Mouse (Mus musculus) CH12.LX (cell line): ENCODE data around the gene Olfr849. TPM values are rescaled to one million over a fixed set of nuclear protein-coding genes. Genes with fewer than 3 reads are reported as not detected.

ENCODE experiments used
- DNase-seq: peaks from one replicate; pipeline ENCODE4 v3.0.0-alpha.2; 2013; ENCODE audit errors: extremely low read depth
- H3K27ac ChIP-seq: 2 replicates; pipeline ENCODE4 v1.5.1; 2012; ENCODE audit warnings: low read depth, mild to moderate bottlenecking, control low read depth, moderate library complexity; ENCODE audit not compliant: insufficient read depth
- H3K27me3 ChIP-seq: replicated peaks from 2 replicates; pipeline ENCODE3; 2012; ENCODE audit warnings: inconsistent platforms
- H3K36me3 ChIP-seq, 2 experiments: replicated peaks in 1 of 2; 2 replicates each; pipeline versions ENCODE3 to v1.6.1; 2012; ENCODE audit warnings: inconsistent platforms in 1 of 2, low read length in 1 of 2, mild to moderate bottlenecking in 1 of 2, mixed read lengths in 1 of 2, moderate library complexity in 1 of 2; ENCODE audit not compliant: control insufficient read depth in 1 of 2, insufficient read depth in 1 of 2
- H3K4me1 ChIP-seq, 2 experiments: 2 replicates each; pipeline ENCODE4 v1.6.1; 2012; ENCODE audit warnings: inconsistent platforms in 1 of 2, moderate library complexity in 1 of 2; ENCODE audit not compliant: insufficient read depth in 2 of 2, control insufficient read depth in 1 of 2
- H3K4me2 ChIP-seq: 2 replicates; pipeline ENCODE4 v1.6.1; 2012; ENCODE audit warnings: low read depth, mild to moderate bottlenecking, control low read depth; ENCODE audit not compliant: poor library complexity, insufficient read depth, severe bottlenecking
- H3K4me3 ChIP-seq, 3 experiments: fragments of 150-350 bp in 1 of 3; sonication (generic) in 1 of 3; replicated peaks in 1 of 3; 2 replicates each; pipeline versions ENCODE3 to v1.5.1; 2011 to 2012; ENCODE audit warnings: low read depth in 2 of 3, low read length in 2 of 3, mild to moderate bottlenecking in 2 of 3, moderate library complexity in 2 of 3, control low read depth in 1 of 3, improper control_type of control experiment in 1 of 3, inconsistent platforms in 1 of 3, mixed read lengths in 1 of 3; ENCODE audit not compliant: poor library complexity in 1 of 3
- H3K79me2 ChIP-seq: replicated peaks from 2 replicates; pipeline ENCODE4 v1.6.1; 2012; ENCODE audit warnings: mild to moderate bottlenecking, moderate library complexity; ENCODE audit not compliant: control insufficient read depth, poor library complexity, insufficient read depth, severe bottlenecking; ENCODE audit errors: extremely low read depth
- H3K9ac ChIP-seq: 2 replicates; pipeline ENCODE4 v1.6.1; 2012; ENCODE audit warnings: low read depth, mild to moderate bottlenecking, control low read depth, moderate library complexity; ENCODE audit not compliant: insufficient read depth
- H3K9me3 ChIP-seq: replicated peaks from 2 replicates; pipeline ENCODE3; 2012; ENCODE audit warnings: low read length, inconsistent platforms, mixed read lengths
- BHLHE40 ChIP-seq: IDR thresholded peaks from 2 replicates; pipeline ENCODE4 v1.6.1; 2011; ENCODE audit warnings: mild to moderate bottlenecking, low read depth, low read length, improper control_type of control experiment
- CHD2 ChIP-seq: IDR thresholded peaks from 2 replicates; pipeline ENCODE4 v1.6.1; 2011; ENCODE audit warnings: low read length, improper control_type of control experiment
- E2F4 ChIP-seq: IDR thresholded peaks from 2 replicates; pipeline ENCODE4 v1.6.1; 2011; ENCODE audit warnings: low read depth, low read length, improper control_type of control experiment; ENCODE audit not compliant: insufficient replicate concordance
- EP300 ChIP-seq: IDR thresholded peaks from 2 replicates; pipeline ENCODE4 v1.6.1; 2011; ENCODE audit warnings: low read length, improper control_type of control experiment
- ETS1 ChIP-seq: conservative IDR thresholded peaks from 2 replicates; pipeline ENCODE4 v1.6.1; 2012; ENCODE audit warnings: low read depth, mild to moderate bottlenecking, inconsistent platforms, low read length, improper control_type of control experiment, moderate library complexity
- IRF4 ChIP-seq: IDR thresholded peaks from 2 replicates; pipeline ENCODE4 v1.6.1; 2014; ENCODE audit warnings: low read depth, mild to moderate bottlenecking, inconsistent platforms, low read length, improper control_type of control experiment
- JUND ChIP-seq: conservative IDR thresholded peaks from 2 replicates; pipeline ENCODE4 v1.6.1; 2011; ENCODE audit warnings: low read depth, low read length, improper control_type of control experiment
- MAFK ChIP-seq: IDR thresholded peaks from 2 replicates; pipeline ENCODE4 v1.6.1; 2011; ENCODE audit warnings: low read length, improper control_type of control experiment; ENCODE audit not compliant: insufficient replicate concordance
- MEF2A ChIP-seq: IDR thresholded peaks from 2 replicates; pipeline ENCODE4 v1.6.1; 2014; ENCODE audit warnings: low read depth, mild to moderate bottlenecking, inconsistent platforms, low read length, improper control_type of control experiment, borderline replicate concordance
- MXI1 ChIP-seq: IDR thresholded peaks from 2 replicates; pipeline ENCODE4 v1.6.1; 2011; ENCODE audit warnings: mild to moderate bottlenecking, low read depth, low read length, improper control_type of control experiment
- MYC ChIP-seq: IDR thresholded peaks from 2 replicates; pipeline ENCODE4 v1.6.1; 2011; ENCODE audit warnings: low read depth, mild to moderate bottlenecking, improper control_type of control experiment, low read length
- PAX5 ChIP-seq: IDR thresholded peaks from 2 replicates; pipeline ENCODE4 v1.6.1; 2012; ENCODE audit warnings: low read length, inconsistent platforms, mixed read lengths
- RCOR1 ChIP-seq: conservative IDR thresholded peaks from 2 replicates; pipeline ENCODE4 v1.6.1; 2012; ENCODE audit warnings: low read depth, mild to moderate bottlenecking, inconsistent platforms, low read length, improper control_type of control experiment
- SIN3A ChIP-seq: IDR thresholded peaks from 2 replicates; pipeline ENCODE4 v1.6.1; 2012; ENCODE audit warnings: low read length, improper control_type of control experiment, inconsistent platforms
- SMC3 ChIP-seq: IDR thresholded peaks from 2 replicates; pipeline ENCODE4 v1.6.1; 2011; ENCODE audit warnings: low read depth, low read length, improper control_type of control experiment
- TBP ChIP-seq: conservative IDR thresholded peaks from 2 replicates; pipeline ENCODE4 v1.6.1; 2011; ENCODE audit warnings: low read depth, low read length, improper control_type of control experiment
- TCF12 ChIP-seq: IDR thresholded peaks from 2 replicates; pipeline ENCODE4 v1.6.1; 2014; ENCODE audit warnings: low read depth, mild to moderate bottlenecking, inconsistent platforms, low read length, improper control_type of control experiment
- UBTF ChIP-seq: IDR thresholded peaks from 2 replicates; pipeline ENCODE4 v1.6.1; 2012; ENCODE audit warnings: low read depth, mild to moderate bottlenecking, inconsistent platforms, low read length, improper control_type of control experiment, moderate library complexity
- ZKSCAN1 ChIP-seq: IDR thresholded peaks from 2 replicates; pipeline ENCODE4 v1.6.1; 2012; ENCODE audit warnings: low read depth, inconsistent platforms, low read length, improper control_type of control experiment, borderline replicate concordance
- ZMIZ1 ChIP-seq: IDR thresholded peaks from 2 replicates; pipeline ENCODE4 v1.6.1; 2012; ENCODE audit warnings: low read depth, mild to moderate bottlenecking, inconsistent platforms, low read length, improper control_type of control experiment
- dilution Hi-C: fragments of 300-500 bp; cut with MboI; formaldehyde crosslinking; loops from 2 replicates; pipeline ENCODE4 v1.14.3; 2020; ENCODE audit warnings: low sequenced_read_pairs; ENCODE audit not compliant: extremely low pct_unique_long_range_greater_than_20kb, extremely low pct_ligation_motif_present
- in situ Hi-C: fragments of 300-500 bp; cut with MboI; formaldehyde crosslinking; loops from 3 replicates; pipeline ENCODE4 v1.14.3; 2019; ENCODE audit warnings: low sequenced_read_pairs, low pct_ligation_motif_present, low pct_unique_long_range_greater_than_20kb, mixed read lengths
- polyA plus RNA-seq: library from polyadenylated mRNA; unstranded; fragments of >175 nt; gene quantifications from 2 replicates; pipeline ENCODE4 v1.2.1, GENCODE M21; 2012; ENCODE audit warnings: low read depth; ENCODE audit not compliant: insufficient read length
- total RNA-seq, 2 experiments: library from RNA; depleted of rRNA; stranded (reverse); fragments of 300-350 nt in 1 of 2; fragments of >200 nt in 1 of 2; gene quantifications; 2 replicates each; pipeline ENCODE4 v1.2.3; 2012 to 2014

The Olfr849 gene
- not detected in 2 replicates for total RNA-seq (2012; rRNA removed)
- total RNA-seq (2014; rRNA removed), result not detected in 2 replicates
- not detected in 2 replicates for polyA plus RNA-seq

- Histone ChIP-seq H3K4me1 (no peaks in the 10 kb centered on the region), H3K36me3 (no peaks in the 10 kb centered on the region), H3K27me3 (no peaks in the 10 kb centered on the region), H3K9ac (no peak within 1 kb of the TSS), H3K9me3 (no peaks in the 10 kb centered on the region), H3K4me3 (no peak within 1 kb of the TSS), H3K4me2 (no peak within 1 kb of the TSS), H3K27ac (no peak within 1 kb of the TSS), H3K79me2 (no peaks in the 10 kb centered on the region)
- TF ChIP-seq MXI1, result no peak
- TF ChIP-seq RCOR1, result no peak
- TF ChIP-seq TBP, result no peak
- no peak for TF ChIP-seq CHD2
- no peak for TF ChIP-seq ETS1
- dilution Hi-C loops, result no loop called here
- in situ Hi-C loops, result no loop called here
- DNase-seq, result no peak
Measured at GRCm38 (mm10) chr9:19439966-19440365, at the start of gene Olfr849. Olfr849 (plus strand) TSS chr9:19440266.

DNA sequence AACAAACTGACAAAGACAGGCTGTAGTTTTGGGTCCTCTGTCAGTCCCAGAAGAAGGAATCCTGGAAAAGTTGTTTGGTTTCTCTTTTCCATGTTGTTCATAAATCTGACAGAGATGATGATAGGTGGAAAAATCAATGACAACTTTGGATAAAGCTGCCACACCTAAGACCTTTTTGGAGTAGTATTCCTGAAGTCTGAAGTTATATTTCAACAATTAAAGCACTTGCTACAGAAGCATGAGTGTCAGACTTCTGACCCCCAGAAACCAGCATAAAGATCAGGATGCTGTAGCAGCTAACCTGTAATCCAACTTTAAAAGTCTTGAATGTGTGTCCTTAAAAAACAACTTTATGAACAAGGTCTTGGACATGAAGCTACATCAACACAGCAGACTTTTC lies 38.1 kb downstream of the Olfr849 start, which contains the start of gene Olfr850:
Olfr850 (minus strand) TSS at position 101 of the 400 bp plus-strand sequence.
- no peak within 1 kb of the TSS for H3K27ac ChIP-seq
- H3K27me3 ChIP-seq, result no peaks in the 10 kb centered on the region
- TF ChIP-seq E2F4 (no peak), SMC3 (no peak), TCF12 (no peak), EP300 (no peak), SIN3A (no peak), JUND (no peak), MEF2A (no peak), ZMIZ1 (no peak), MAFK (no peak), BHLHE40 (no peak)
- in situ Hi-C loops, result no loop called here
- H3K4me3 ChIP-seq, result no peak within 1 kb of the TSS
- DNase-seq, result no peak
- H3K9me3 ChIP-seq, result no peaks in the 10 kb centered on the region
- dilution Hi-C loops, result no loop called here
- H3K79me2 ChIP-seq, result no peaks in the 10 kb centered on the region
- H3K4me2 ChIP-seq, result no peak within 1 kb of the TSS
- no peaks in the 10 kb centered on the region for H3K36me3 ChIP-seq
- no peak within 1 kb of the TSS for H3K9ac ChIP-seq
- no peaks in the 10 kb centered on the region for H3K4me1 ChIP-seq

GRCm38 (mm10) chr9:19492995-19493394 lies 52.9 kb downstream of the Olfr849 start, which contains the start of gene Olfr851:
Olfr851 (plus strand) TSS chr9:19493295.
- no peak within 1 kb of the TSS for H3K27ac ChIP-seq
- H3K36me3 ChIP-seq, result no peaks in the 10 kb centered on the region
- H3K4me2 ChIP-seq, result no peak within 1 kb of the TSS
- no peaks in the 10 kb centered on the region for H3K9me3 ChIP-seq
- TF ChIP-seq MYC (no peak), CHD2 (no peak), ZKSCAN1 (no peak), PAX5 (no peak), IRF4 (no peak), UBTF (no peak), TCF12 (no peak)
- no peak for DNase-seq
- no peak within 1 kb of the TSS for H3K9ac ChIP-seq
- dilution Hi-C loops (no loop called here), in situ Hi-C loops (no loop called here)
- no peaks in the 10 kb centered on the region for H3K79me2 ChIP-seq
- no peaks in the 10 kb centered on the region for H3K4me1 ChIP-seq
- H3K27me3 ChIP-seq, result no peaks in the 10 kb centered on the region
- H3K4me3 ChIP-seq, result no peak within 1 kb of the TSS
